Mouse (Mus musculus): ENCODE measurements around the gene Btla. TPM values are rescaled to one million over a fixed set of nuclear protein-coding genes. Genes with fewer than 3 reads are reported as not detected.
A peak's percentile ranks its signal among the peaks of the same experiment; 100 is the strongest.

The Btla gene
- polyA plus RNA-seq, 1 experiment: 0.26 TPM

GRCm38 (mm10) chr16:45227002-45227401 lies 2.9 kb downstream of the Btla start:
- TF ChIP-seq CTCF (IDR thresholded peaks at IDR 0.05; ENCODE audit: borderline replicate concordance, extremely low read depth, insufficient read depth, insufficient read length) (no peak), POLR2A (IDR thresholded peaks at IDR 0.05; ENCODE audit: borderline replicate concordance, extremely low read depth, insufficient read depth, insufficient read length, poor library complexity, severe bottlenecking) (no peak)
- no peak for DNase-seq (ENCODE audit: low read depth)

GRCm38 (mm10) chr16:45231296-45231695 lies 7.2 kb downstream of the Btla start:
- TF ChIP-seq POLR2A (IDR thresholded peaks at IDR 0.05; ENCODE audit: borderline replicate concordance, extremely low read depth, insufficient read depth, insufficient read length, poor library complexity, severe bottlenecking): no peak
- no peak for TF ChIP-seq CTCF (IDR thresholded peaks at IDR 0.05; ENCODE audit: borderline replicate concordance, extremely low read depth, insufficient read depth, insufficient read length)
- DNase-seq (ENCODE audit: low read depth): no peak

GRCm38 (mm10) chr16:45233007-45233406 lies 8.9 kb downstream of the Btla start:
- TF ChIP-seq CTCF (IDR thresholded peaks at IDR 0.05; ENCODE audit: borderline replicate concordance, extremely low read depth, insufficient read depth, insufficient read length): no peak
- no peak for TF ChIP-seq POLR2A (IDR thresholded peaks at IDR 0.05; ENCODE audit: borderline replicate concordance, extremely low read depth, insufficient read depth, insufficient read length, poor library complexity, severe bottlenecking)
- no peak for DNase-seq (ENCODE audit: low read depth)

GRCm38 (mm10) chr16:45242700-45243099 lies 18.6 kb downstream of the Btla start:
- DNase-seq (ENCODE audit: low read depth): peak; percentile 64

GRCm38 (mm10) chr16:45244930-45245472 lies 20.9 kb downstream of the Btla start:
- TF ChIP-seq POLR2A (IDR thresholded peaks at IDR 0.05; ENCODE audit: borderline replicate concordance, extremely low read depth, insufficient read depth, insufficient read length, poor library complexity, severe bottlenecking): no peak
- no peak for TF ChIP-seq CTCF (IDR thresholded peaks at IDR 0.05; ENCODE audit: borderline replicate concordance, extremely low read depth, insufficient read depth, insufficient read length)
- peak; percentile 82 for DNase-seq (ENCODE audit: low read depth)

More at GRCm38 (mm10) chr16:45242700-45243099, 18.6 kb downstream of the Btla start:
- no peak for TF ChIP-seq POLR2A (IDR thresholded peaks at IDR 0.05; ENCODE audit: borderline replicate concordance, extremely low read depth, insufficient read depth, insufficient read length, poor library complexity, severe bottlenecking)
- no peak for TF ChIP-seq CTCF (IDR thresholded peaks at IDR 0.05; ENCODE audit: borderline replicate concordance, extremely low read depth, insufficient read depth, insufficient read length)

GRCm38 (mm10) chr16:45249761-45250160 lies 25.6 kb downstream of the Btla start:
- no peak for DNase-seq (ENCODE audit: low read depth)
- TF ChIP-seq CTCF (IDR thresholded peaks at IDR 0.05; ENCODE audit: borderline replicate concordance, extremely low read depth, insufficient read depth, insufficient read length) (no peak), POLR2A (IDR thresholded peaks at IDR 0.05; ENCODE audit: borderline replicate concordance, extremely low read depth, insufficient read depth, insufficient read length, poor library complexity, severe bottlenecking) (no peak)

GRCm38 (mm10) chr16:45250317-45250716 lies 26.2 kb downstream of the Btla start:
- TF ChIP-seq POLR2A (IDR thresholded peaks at IDR 0.05; ENCODE audit: borderline replicate concordance, extremely low read depth, insufficient read depth, insufficient read length, poor library complexity, severe bottlenecking): no peak
- TF ChIP-seq CTCF (IDR thresholded peaks at IDR 0.05; ENCODE audit: borderline replicate concordance, extremely low read depth, insufficient read depth, insufficient read length): no peak
- DNase-seq (ENCODE audit: low read depth): peak; percentile 64

GRCm38 (mm10) chr16:45251773-45252413 lies 27.8 kb downstream of the Btla start:
- no peak for DNase-seq (ENCODE audit: low read depth)
- TF ChIP-seq CTCF (IDR thresholded peaks at IDR 0.05; ENCODE audit: borderline replicate concordance, extremely low read depth, insufficient read depth, insufficient read length) (no peak), POLR2A (IDR thresholded peaks at IDR 0.05; ENCODE audit: borderline replicate concordance, extremely low read depth, insufficient read depth, insufficient read length, poor library complexity, severe bottlenecking) (no peak)

- TF ChIP-seq POLR2A (IDR thresholded peaks at IDR 0.05; ENCODE audit: borderline replicate concordance, extremely low read depth, insufficient read depth, insufficient read length, poor library complexity, severe bottlenecking) (no peak), CTCF (IDR thresholded peaks at IDR 0.05; ENCODE audit: borderline replicate concordance, extremely low read depth, insufficient read depth, insufficient read length) (no peak)
- no peak for DNase-seq (ENCODE audit: low read depth)
Measured at GRCm38 (mm10) chr16:45255183-45255861, 31.2 kb downstream of the Btla start.

GRCm38 (mm10) chr16:45256895-45257294 lies 32.8 kb downstream of the Btla start:
- no peak for DNase-seq (ENCODE audit: low read depth)
- no peak for TF ChIP-seq POLR2A (IDR thresholded peaks at IDR 0.05; ENCODE audit: borderline replicate concordance, extremely low read depth, insufficient read depth, insufficient read length, poor library complexity, severe bottlenecking)
- no peak for TF ChIP-seq CTCF (IDR thresholded peaks at IDR 0.05; ENCODE audit: borderline replicate concordance, extremely low read depth, insufficient read depth, insufficient read length)

GRCm38 (mm10) chr16:45257567-45257966 lies 33.5 kb downstream of the Btla start:
- no peak for DNase-seq (ENCODE audit: low read depth)
- no peak for TF ChIP-seq POLR2A (IDR thresholded peaks at IDR 0.05; ENCODE audit: borderline replicate concordance, extremely low read depth, insufficient read depth, insufficient read length, poor library complexity, severe bottlenecking)

- TF ChIP-seq POLR2A (IDR thresholded peaks at IDR 0.05; ENCODE audit: borderline replicate concordance, extremely low read depth, insufficient read depth, insufficient read length, poor library complexity, severe bottlenecking) (no peak), CTCF (IDR thresholded peaks at IDR 0.05; ENCODE audit: borderline replicate concordance, extremely low read depth, insufficient read depth, insufficient read length) (no peak)
Measured at GRCm38 (mm10) chr16:45259663-45260062, 35.5 kb downstream of the Btla start.

More at GRCm38 (mm10) chr16:45259663-45260062, 35.5 kb downstream of the Btla start:
- DNase-seq (ENCODE audit: low read depth): no peak
